Mouse (Mus musculus) brain, embryonic 14.5 days (tissue): ENCODE measurements around the gene Olfr30.

ENCODE experiments used
- CTCF ChIP-seq: fragments of 200-500 bp; IDR thresholded peaks from 2 replicates; pipeline ENCODE4 v1.5.1; 2012; ENCODE audit warnings: inconsistent platforms, mild to moderate bottlenecking, moderate library complexity, borderline replicate concordance; ENCODE audit not compliant: insufficient read depth, insufficient read length; ENCODE audit errors: extremely low read depth
- POLR2A ChIP-seq: fragments of 200-500 bp; IDR thresholded peaks from 2 replicates; pipeline ENCODE4 v1.6.1; 2012; ENCODE audit warnings: mild to moderate bottlenecking, inconsistent platforms, borderline replicate concordance; ENCODE audit not compliant: poor library complexity, insufficient read depth, insufficient read length, severe bottlenecking; ENCODE audit errors: extremely low read depth

DNA sequence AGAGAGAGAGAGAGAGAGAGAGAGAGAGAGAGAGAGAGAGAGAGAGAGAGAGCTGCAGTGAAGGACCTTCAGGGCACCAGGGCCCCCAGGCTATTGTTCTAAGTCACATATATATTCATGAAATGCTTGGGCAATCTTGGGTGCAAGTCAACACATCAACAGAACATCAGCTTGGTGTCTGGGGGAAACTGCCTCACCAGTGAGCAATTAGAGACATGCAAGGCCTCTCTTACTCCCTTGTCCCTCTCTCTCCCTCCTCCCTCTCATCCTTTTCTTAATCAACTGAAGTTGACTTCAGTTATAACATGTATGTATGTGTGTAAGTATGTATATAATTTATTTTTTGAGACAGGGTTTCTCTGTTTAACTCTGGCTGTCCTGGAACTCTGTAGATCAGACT lies at the start of gene Olfr30:
- TF ChIP-seq CTCF = no peak
- no peak for TF ChIP-seq POLR2A
